Mouse (Mus musculus) heart, embryonic 11.5 days (tissue): ENCODE results near the gene Acin1. TPM values are rescaled to one million over a fixed set of nuclear protein-coding genes. Genes with fewer than 3 reads are reported as not detected.

Experiments used
- ATAC-seq: fragments of 200-750 bp; cut with Nextera tagmentation; replicated peaks from 2 replicates; pipeline ENCODE4 v1.8.0; 2017; ENCODE audit warnings: moderate library complexity; ENCODE audit not compliant: insufficient number of reproducible peaks, low FRiP score, low TSS enrichment
- H3K27ac ChIP-seq: fragments of 300-500 bp; sonication (generic); 2 replicates; pipeline ENCODE4 v1.5.1; 2014; ENCODE audit warnings: mild to moderate bottlenecking, low read depth, low read length
- H3K27me3 ChIP-seq: fragments of 300-500 bp; sonication (generic); 2 replicates; pipeline ENCODE4 v1.6.1; 2014; ENCODE audit warnings: mild to moderate bottlenecking, low read length, mixed read lengths; ENCODE audit not compliant: control insufficient read depth, insufficient read depth
- H3K36me3 ChIP-seq: fragments of 300-500 bp; sonication (generic); 2 replicates; pipeline ENCODE4 v1.6.1; 2014; ENCODE audit warnings: mild to moderate bottlenecking, low read length, moderate library complexity, mixed read lengths; ENCODE audit not compliant: control insufficient read depth, insufficient read depth
- H3K4me1 ChIP-seq: fragments of 300-500 bp; sonication (generic); 2 replicates; pipeline ENCODE4 v1.6.1; 2014; ENCODE audit warnings: low read length; ENCODE audit not compliant: control insufficient read depth, insufficient read depth
- H3K4me2 ChIP-seq: fragments of 300-500 bp; sonication (generic); 2 replicates; pipeline ENCODE4 v1.6.1; 2014; ENCODE audit warnings: mild to moderate bottlenecking, moderate library complexity
- H3K4me3 ChIP-seq: fragments of 300-500 bp; sonication (generic); 2 replicates; pipeline ENCODE4 v1.5.1; 2014; ENCODE audit warnings: low read depth, low read length
- H3K9ac ChIP-seq: fragments of 300-500 bp; sonication (generic); 2 replicates; pipeline ENCODE4 v1.6.1; 2014; ENCODE audit warnings: mild to moderate bottlenecking, low read depth, low read length, moderate library complexity
- H3K9me3 ChIP-seq: fragments of 300-500 bp; sonication (generic); replicated peaks from 2 replicates; pipeline ENCODE4 v1.6.1; 2016; ENCODE audit warnings: low read length; ENCODE audit not compliant: control insufficient read depth
- WGBS: fragments of 180-500 bp; shearing (Covaris S2); extraction: QIAGEN DNeasy Blood & Tissue Kit; methylation state at CpG from one replicate; pipeline ENCODE4 v1.1.7; 2014; ENCODE audit not compliant: insufficient replicate concordance; 5-methylcytosine and 5-hydroxymethylcytosine counted together
- polyA plus RNA-seq: library from polyadenylated mRNA; unstranded; fragments of >200 nt; fragmentation: Nextera tagmentation; extraction: Ambion mirVana; gene quantifications from 2 replicates; pipeline ENCODE4 v1.2.1, GENCODE M21; 2014

Gene Acin1
- polyA plus RNA-seq, 1 experiment from 2014 or later: 96.8 TPM

GRCm38 (mm10) chr14:54636954-54637353 lies 49.8 kb downstream of the Acin1 start:
- Histone ChIP-seq H3K36me3 (peaks cover 16% of the 10 kb centered on the region), H3K4me1 (peaks cover 7% of the 10 kb centered on the region; the same call in 1 of the 2 replicates), H3K4me2 (no peak overlapping the region), H3K9ac (no peak overlapping the region), H3K27ac (no peak overlapping the region), H3K4me3 (no peak overlapping the region), H3K9me3 (no peaks in the 10 kb centered on the region), H3K27me3 (no peaks in the 10 kb centered on the region)
- WGBS: 54% methylated on average over 8 of the region's 8 CpGs
- ATAC-seq: no peak

DNA sequence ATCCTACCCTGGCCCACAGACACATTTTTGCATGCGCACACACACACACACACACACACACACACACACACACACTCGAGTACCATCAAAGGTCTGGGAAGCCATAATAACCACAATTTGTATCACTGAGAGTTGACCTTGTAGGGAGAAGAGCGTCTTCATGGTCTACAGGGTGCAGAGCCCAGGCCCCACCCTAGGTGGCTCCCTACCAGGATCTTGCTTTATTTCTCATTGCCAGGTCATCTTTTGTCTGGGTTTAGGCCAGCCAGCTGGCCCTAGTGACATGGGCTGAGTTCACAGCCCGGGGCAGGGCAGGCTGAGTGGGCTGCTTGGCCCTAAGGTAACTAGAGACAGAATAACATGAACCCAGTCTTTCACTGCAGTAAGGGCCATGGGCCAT lies 52.5 kb downstream of the Acin1 start:
- 76% methylated on average over 4 of the region's 4 CpGs for WGBS

GRCm38 (mm10) chr14:54632252-54632651 lies 54.5 kb downstream of the Acin1 start:
- Histone ChIP-seq H3K27ac (no peak overlapping the region), H3K27me3 (no peaks in the 10 kb centered on the region), H3K9me3 (no peaks in the 10 kb centered on the region), H3K4me3 (no peak overlapping the region), H3K36me3 (peaks cover 23% of the 10 kb centered on the region), H3K4me2 (no peak overlapping the region), H3K4me1 (no peaks in the 10 kb centered on the region), H3K9ac (no peak overlapping the region)
- no peak for ATAC-seq
- WGBS: 83% methylated on average over 37 of the region's 37 CpGs

More for the DNA sequence above, 52.5 kb downstream of the Acin1 start:
- ATAC-seq: no peak
- Histone ChIP-seq H3K36me3 (peaks cover 23% of the 10 kb centered on the region), H3K4me2 (no peak overlapping the region), H3K9me3 (no peaks in the 10 kb centered on the region), H3K4me3 (no peak overlapping the region), H3K4me1 (no peaks in the 10 kb centered on the region), H3K27me3 (no peaks in the 10 kb centered on the region), H3K27ac (no peak overlapping the region), H3K9ac (no peak overlapping the region)

DNA sequence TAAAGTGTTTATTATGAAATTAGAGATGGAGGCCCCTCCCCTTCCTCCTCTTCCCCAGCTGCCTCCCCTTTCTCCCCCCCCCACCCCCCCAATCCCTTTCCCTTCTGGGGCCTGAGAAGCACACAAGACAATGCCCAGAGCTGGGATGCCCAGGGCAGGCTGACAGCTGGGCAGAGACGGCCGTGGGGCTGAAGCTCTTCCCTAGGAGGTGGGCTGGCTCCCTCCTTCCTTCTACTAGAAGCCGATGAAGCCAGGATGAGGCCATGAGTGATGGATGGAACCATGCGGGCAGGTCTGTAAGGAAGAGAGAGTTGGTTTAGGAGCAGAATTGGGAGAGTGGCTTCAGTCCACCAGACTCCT lies 55.5 kb downstream of the Acin1 start:
- Histone ChIP-seq H3K9ac (no peak overlapping the region), H3K9me3 (no peaks in the 10 kb centered on the region), H3K4me1 (no peaks in the 10 kb centered on the region), H3K4me3 (no peak overlapping the region), H3K36me3 (peaks cover 17% of the 10 kb centered on the region), H3K27ac (no peak overlapping the region), H3K27me3 (no peaks in the 10 kb centered on the region), H3K4me2 (no peak overlapping the region)
- ATAC-seq: no peak
- 81% methylated on average over 4 of the region's 4 CpGs for WGBS

- no peaks in the 10 kb centered on the region for H3K9me3 ChIP-seq
- H3K4me1 ChIP-seq: no peaks in the 10 kb centered on the region
- no peak overlapping the region for H3K4me3 ChIP-seq
- H3K27ac ChIP-seq: no peak overlapping the region
- H3K36me3 ChIP-seq: peaks cover 14% of the 10 kb centered on the region
- H3K27me3 ChIP-seq: peaks cover under 1% of the 10 kb centered on the region; the same call in 1 of the 2 replicates
- WGBS: 75% methylated on average over 11 of the region's 11 CpGs
- no peak for ATAC-seq
- H3K9ac ChIP-seq: no peak overlapping the region
- H3K4me2 ChIP-seq: no peak overlapping the region
These were observed 56.0 kb downstream of the Acin1 start for GRCm38 (mm10) chr14:54630583-54631239.

- Histone ChIP-seq H3K27ac (no peak overlapping the region), H3K4me2 (no peak overlapping the region), H3K36me3 (peaks cover 13% of the 10 kb centered on the region), H3K9me3 (no peaks in the 10 kb centered on the region), H3K27me3 (peaks cover 4% of the 10 kb centered on the region; the same call in 1 of the 2 replicates), H3K4me1 (no peaks in the 10 kb centered on the region), H3K4me3 (no peak overlapping the region), H3K9ac (no peak overlapping the region)
- ATAC-seq: no peak
- 69% methylated on average over 2 of the region's 2 CpGs for WGBS
These were observed 56.9 kb downstream of the Acin1 start for GRCm38 (mm10) chr14:54629797-54630196.

DNA sequence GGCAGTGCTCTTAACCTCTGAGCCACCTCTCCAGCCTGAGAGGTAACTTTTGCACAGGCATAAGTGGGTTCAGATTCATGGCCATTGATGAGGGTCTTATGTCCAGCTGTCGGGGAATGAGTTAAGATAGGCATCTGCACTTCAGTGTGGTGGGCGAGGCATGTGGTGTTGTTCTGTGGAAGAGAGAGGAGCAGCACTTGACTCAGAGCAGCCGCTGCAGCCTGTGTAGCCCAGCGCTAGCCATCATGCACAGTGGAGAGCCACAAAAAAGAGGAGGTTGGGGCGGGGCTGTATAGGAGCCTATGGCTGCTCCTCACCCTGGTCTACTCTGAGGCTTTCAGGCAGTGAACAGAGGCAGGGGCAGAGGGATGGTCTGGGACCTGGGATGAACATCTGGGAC lies 58.6 kb downstream of the Acin1 start:
- Histone ChIP-seq H3K36me3 (peaks cover 8% of the 10 kb centered on the region), H3K9ac (no peak overlapping the region), H3K27me3 (peaks cover 4% of the 10 kb centered on the region; the same call in 1 of the 2 replicates), H3K4me2 (no peak overlapping the region), H3K4me3 (no peak overlapping the region), H3K4me1 (no peaks in the 10 kb centered on the region), H3K9me3 (no peaks in the 10 kb centered on the region), H3K27ac (no peak overlapping the region)
- WGBS: 59% methylated on average over 5 of the region's 5 CpGs
- ATAC-seq: no peak

- no peak overlapping the region for H3K9ac ChIP-seq
- ATAC-seq: no peak
- H3K4me2 ChIP-seq: no peak overlapping the region
- H3K27ac ChIP-seq: no peak overlapping the region
- 62% methylated on average over 10 of the region's 10 CpGs for WGBS
- H3K4me1 ChIP-seq: no peaks in the 10 kb centered on the region
- H3K9me3 ChIP-seq: no peaks in the 10 kb centered on the region
- H3K36me3 ChIP-seq: no peaks in the 10 kb centered on the region
- no peak overlapping the region for H3K4me3 ChIP-seq
- peaks cover 4% of the 10 kb centered on the region; the same call in 1 of the 2 replicates for H3K27me3 ChIP-seq
These were observed 61.8 kb downstream of the Acin1 start for GRCm38 (mm10) chr14:54624976-54625375.

- H3K36me3 ChIP-seq: no peaks in the 10 kb centered on the region
- no peaks in the 10 kb centered on the region for H3K9me3 ChIP-seq
- H3K4me2 ChIP-seq: no peak overlapping the region
- no peak overlapping the region for H3K9ac ChIP-seq
- peaks cover 4% of the 10 kb centered on the region; the same call in 1 of the 2 replicates for H3K27me3 ChIP-seq
- no peak for ATAC-seq
- H3K4me3 ChIP-seq: no peak overlapping the region
- no peaks in the 10 kb centered on the region for H3K4me1 ChIP-seq
- WGBS: 82% methylated on average over 6 of the region's 6 CpGs
- H3K27ac ChIP-seq: no peak overlapping the region
These were observed 63.4 kb downstream of the Acin1 start for GRCm38 (mm10) chr14:54623334-54623733.
